Mouse (Mus musculus) limb, embryonic 14.5 days (tissue): ENCODE data around the gene Cd80. TPM values are rescaled to one million over a fixed set of nuclear protein-coding genes. Genes with fewer than 3 reads are reported as not detected.

Experiments used
- ATAC-seq: fragments of 200-750 bp; cut with Nextera tagmentation; 2 replicates; pipeline ENCODE4 v1.8.0; 2017; ENCODE audit warnings: low read depth, moderate number of reproducible peaks, moderate TSS enrichment; ENCODE audit not compliant: low FRiP score
- DNase-seq: peaks from one replicate; pipeline ENCODE4 v3.0.0-alpha.2; 2015; ENCODE audit warnings: low spot score
- H3K27ac ChIP-seq: fragments of 300-500 bp; sonication (generic); replicated peaks from 2 replicates; pipeline ENCODE4 v1.5.1; 2014; ENCODE audit warnings: low read depth, mild to moderate bottlenecking, low read length, moderate library complexity, mixed read lengths
- H3K27me3 ChIP-seq: fragments of 300-500 bp; sonication (generic); 2 replicates; pipeline ENCODE4 v1.6.1; 2014; ENCODE audit warnings: low read length, mixed read lengths; ENCODE audit not compliant: control insufficient read depth, insufficient read depth
- H3K36me3 ChIP-seq: fragments of 300-500 bp; sonication (generic); 2 replicates; pipeline ENCODE4 v1.6.1; 2014; ENCODE audit warnings: mild to moderate bottlenecking, low read length, moderate library complexity, mixed read lengths; ENCODE audit not compliant: control insufficient read depth, insufficient read depth
- H3K4me1 ChIP-seq: fragments of 300-500 bp; sonication (generic); 2 replicates; pipeline ENCODE4 v1.6.1; 2014; ENCODE audit warnings: antibody characterized with exemption, low read length, mixed read lengths; ENCODE audit not compliant: control insufficient read depth, insufficient read depth
- H3K4me2 ChIP-seq: fragments of 300-500 bp; sonication (generic); replicated peaks from 2 replicates; pipeline ENCODE4 v1.6.1; 2014; ENCODE audit warnings: low read depth, mild to moderate bottlenecking, low read length, moderate library complexity; ENCODE audit not compliant: severe bottlenecking
- H3K4me3 ChIP-seq: fragments of 300-500 bp; sonication (generic); replicated peaks from 2 replicates; pipeline ENCODE4 v1.5.1; 2014; ENCODE audit warnings: low read length
- H3K9ac ChIP-seq: fragments of 300-500 bp; sonication (generic); 2 replicates; pipeline ENCODE4 v1.6.1; 2014; ENCODE audit warnings: mild to moderate bottlenecking, low read depth, low read length, moderate library complexity; ENCODE audit not compliant: severe bottlenecking
- H3K9me3 ChIP-seq: fragments of 300-500 bp; sonication (generic); 2 replicates; pipeline ENCODE4 v1.6.1; 2016; ENCODE audit warnings: low read length; ENCODE audit not compliant: control insufficient read depth
- POLR2A ChIP-seq: fragments of 200-500 bp; IDR thresholded peaks from 2 replicates; pipeline ENCODE4 v1.8.0; 2012; ENCODE audit warnings: inconsistent platforms, mild to moderate bottlenecking, moderate library complexity, borderline replicate concordance; ENCODE audit not compliant: insufficient read depth, insufficient read length; ENCODE audit errors: extremely low read depth
- WGBS: fragments of 180-500 bp; shearing (Covaris S2); extraction: QIAGEN DNeasy Blood & Tissue Kit; methylation state at CpG from one replicate; pipeline ENCODE4 v1.1.7; 2014; 5-methylcytosine and 5-hydroxymethylcytosine counted together
- polyA plus RNA-seq, 2 experiments: library from polyadenylated mRNA; depleted of rRNA in 1 of 2; stranded (reverse) in 1 of 2; unstranded in 1 of 2; fragments of >200 nt; fragmentation: Nextera tagmentation in 1 of 2; extraction: Ambion mirVana in 1 of 2; gene quantifications; 2 replicates each; pipeline versions ENCODE4 v1.2.1 to v1.2.3; 2012 to 2014

The Cd80 gene
- polyA plus RNA-seq (2012; rRNA removed): 0.36 and 0.45 TPM in 2 replicates
- polyA plus RNA-seq (2014; fragmentation: Nextera tagmentation; extraction: Ambion mirVana): 0.22 and 0.33 TPM in 2 replicates

GRCm38 (mm10) chr16:38455511-38456418 is at the start of gene Cd80:
Gene Cd80, plus strand, starts transcription at chr16:38455561.
- Histone ChIP-seq H3K27ac (no peak within 1 kb of the TSS), H3K4me3 (no peak within 1 kb of the TSS)
- no peak for TF ChIP-seq POLR2A

GRCm38 (mm10) chr16:38406293-38406692 is 49.1 kb upstream of the Cd80 start:
- no peak overlapping the region for H3K9ac ChIP-seq
- ATAC-seq (no peak), DNase-seq (no peak)
- H3K4me3 ChIP-seq: no peak overlapping the region
- no peaks in the 10 kb centered on the region for H3K27me3 ChIP-seq
- no peak for TF ChIP-seq POLR2A
- no peaks in the 10 kb centered on the region for H3K4me1 ChIP-seq
- no peaks in the 10 kb centered on the region for H3K9me3 ChIP-seq
- H3K27ac ChIP-seq: no peak overlapping the region
- 78% methylated on average over 5 of the region's 5 CpGs for WGBS
- H3K4me2 ChIP-seq: no peak overlapping the region
- H3K36me3 ChIP-seq: no peaks in the 10 kb centered on the region

More at GRCm38 (mm10) chr16:38455511-38456418, at the start of gene Cd80:
- H3K4me1 ChIP-seq: peaks cover 6% of the 10 kb centered on the region; the same call in 1 of the 2 replicates
- DNase-seq (no peak), ATAC-seq (no peak)
- 63% methylated on average over 17 of the region's 17 CpGs for WGBS
- no peaks in the 10 kb centered on the region for H3K9me3 ChIP-seq
- no peaks in the 10 kb centered on the region for H3K36me3 ChIP-seq
- H3K9ac ChIP-seq: no peak within 1 kb of the TSS
- H3K4me2 ChIP-seq: no peak within 1 kb of the TSS
- H3K27me3 ChIP-seq: no peaks in the 10 kb centered on the region

- H3K9ac ChIP-seq: no peak overlapping the region
- H3K4me3 ChIP-seq: no peak overlapping the region
- H3K27me3 ChIP-seq: no peaks in the 10 kb centered on the region
- TF ChIP-seq POLR2A: no peak
- no peaks in the 10 kb centered on the region for H3K9me3 ChIP-seq
- no peak overlapping the region for H3K27ac ChIP-seq
- H3K36me3 ChIP-seq: no peaks in the 10 kb centered on the region
- no peak for ATAC-seq
- DNase-seq: no peak
- no peak overlapping the region for H3K4me2 ChIP-seq
- 85% methylated on average over 6 of the region's 6 CpGs for WGBS
- no peaks in the 10 kb centered on the region for H3K4me1 ChIP-seq
Observed at GRCm38 (mm10) chr16:38406708-38407107, 48.7 kb upstream of the Cd80 start.

GRCm38 (mm10) chr16:38407584-38407983 is 47.8 kb upstream of the Cd80 start:
- 34% methylated on average over 5 of the region's 5 CpGs for WGBS
- no peak for DNase-seq
- no peak overlapping the region for H3K27ac ChIP-seq

GRCm38 (mm10) chr16:38408416-38408815 is 46.9 kb upstream of the Cd80 start:
- Histone ChIP-seq H3K36me3 (no peaks in the 10 kb centered on the region), H3K4me2 (no peak overlapping the region), H3K4me1 (no peaks in the 10 kb centered on the region), H3K27me3 (no peaks in the 10 kb centered on the region), H3K9ac (no peak overlapping the region), H3K4me3 (no peak overlapping the region), H3K9me3 (no peaks in the 10 kb centered on the region), H3K27ac (no peak overlapping the region)
- no peak for DNase-seq
- TF ChIP-seq POLR2A: no peak
- no peak for ATAC-seq
- 93% methylated on average over 8 of the region's 8 CpGs for WGBS

More at GRCm38 (mm10) chr16:38407584-38407983, 47.8 kb upstream of the Cd80 start:
- no peaks in the 10 kb centered on the region for H3K36me3 ChIP-seq
- H3K4me3 ChIP-seq: no peak overlapping the region
- no peak overlapping the region for H3K9ac ChIP-seq
- no peak for TF ChIP-seq POLR2A
- H3K4me2 ChIP-seq: no peak overlapping the region
- no peaks in the 10 kb centered on the region for H3K4me1 ChIP-seq
- no peaks in the 10 kb centered on the region for H3K27me3 ChIP-seq
- no peak for ATAC-seq
- H3K9me3 ChIP-seq: no peaks in the 10 kb centered on the region
